Mouse (Mus musculus): ENCODE measurements around the gene Slc7a6os.

GRCm38 (mm10) chr8:106173566-106173965 is 37.2 kb downstream of the Slc7a6os start:
- TF ChIP-seq CTCF (IDR thresholded peaks at IDR 0.05) (no peak), POLR2A (IDR thresholded peaks at IDR 0.05; ENCODE audit: insufficient read depth, low read depth, low read length) (no peak), EP300 (IDR thresholded peaks at IDR 0.05; ENCODE audit: insufficient read depth, low read depth, low read length) (no peak)

All from heart, adult 2 months (tissue).